Mouse (Mus musculus) kidney, embryonic 14.5 days (tissue): ENCODE data around the gene Smyd4. TPM values are rescaled to one million over a fixed set of nuclear protein-coding genes. Genes with fewer than 3 reads are reported as not detected.

ENCODE experiments used
- ATAC-seq: fragments of 200-750 bp; cut with Nextera tagmentation; 2 replicates; pipeline ENCODE4 v1.8.0; 2017; ENCODE audit warnings: moderate number of reproducible peaks, mild to moderate bottlenecking, moderate TSS enrichment, moderate library complexity; ENCODE audit not compliant: low FRiP score, low TSS enrichment
- H3K27ac ChIP-seq: fragments of 300-500 bp; sonication (generic); 2 replicates; pipeline ENCODE4 v1.5.1; 2014; ENCODE audit warnings: low read depth, mild to moderate bottlenecking, low read length, moderate library complexity, mixed read lengths
- H3K27me3 ChIP-seq: fragments of 300-500 bp; sonication (generic); 2 replicates; pipeline ENCODE4 v1.6.1; 2014; ENCODE audit warnings: mild to moderate bottlenecking, low read length; ENCODE audit not compliant: control insufficient read depth, insufficient read depth
- H3K36me3 ChIP-seq: fragments of 300-500 bp; sonication (generic); 2 replicates; pipeline ENCODE4 v1.6.1; 2014; ENCODE audit warnings: low read length, mixed read lengths; ENCODE audit not compliant: control insufficient read depth, insufficient read depth
- H3K4me1 ChIP-seq: fragments of 300-500 bp; sonication (generic); 2 replicates; pipeline ENCODE4 v1.6.1; 2014; ENCODE audit warnings: low read length, mixed read lengths; ENCODE audit not compliant: control insufficient read depth, insufficient read depth
- H3K4me2 ChIP-seq: fragments of 300-500 bp; sonication (generic); replicated peaks from 2 replicates; pipeline ENCODE4 v1.6.1; 2014; ENCODE audit warnings: low read depth, mild to moderate bottlenecking, low read length
- H3K4me3 ChIP-seq: fragments of 300-500 bp; sonication (generic); 2 replicates; pipeline ENCODE4 v1.5.1; 2014; ENCODE audit warnings: mild to moderate bottlenecking, low read length
- H3K9ac ChIP-seq: fragments of 300-500 bp; sonication (generic); 2 replicates; pipeline ENCODE4 v1.6.1; 2014; ENCODE audit warnings: low read depth, mild to moderate bottlenecking, low read length, moderate library complexity
- H3K9me3 ChIP-seq: fragments of 300-500 bp; sonication (generic); 2 replicates; pipeline ENCODE4 v1.6.1; 2016; ENCODE audit warnings: low read length; ENCODE audit not compliant: control insufficient read depth
- WGBS: fragments of 180-500 bp; shearing (Covaris S2); extraction: QIAGEN DNeasy Blood & Tissue Kit; methylation state at CpG from one replicate; pipeline ENCODE4 v1.1.7; 2014; 5-methylcytosine and 5-hydroxymethylcytosine counted together
- microRNA-seq: library from miRNA; unstranded; fragments of <30 nt; microRNA quantifications from one replicate; pipeline ENCODE4, GENCODE M21; 2016
- polyA plus RNA-seq: library from polyadenylated mRNA; unstranded; fragments of >200 nt; fragmentation: Nextera tagmentation; extraction: Ambion mirVana; gene quantifications from 2 replicates; pipeline ENCODE4 v1.2.1, GENCODE M21; 2014

Smyd4 gene
- polyA plus RNA-seq, 1 experiment from 2014 or later: 17.8 TPM

DNA sequence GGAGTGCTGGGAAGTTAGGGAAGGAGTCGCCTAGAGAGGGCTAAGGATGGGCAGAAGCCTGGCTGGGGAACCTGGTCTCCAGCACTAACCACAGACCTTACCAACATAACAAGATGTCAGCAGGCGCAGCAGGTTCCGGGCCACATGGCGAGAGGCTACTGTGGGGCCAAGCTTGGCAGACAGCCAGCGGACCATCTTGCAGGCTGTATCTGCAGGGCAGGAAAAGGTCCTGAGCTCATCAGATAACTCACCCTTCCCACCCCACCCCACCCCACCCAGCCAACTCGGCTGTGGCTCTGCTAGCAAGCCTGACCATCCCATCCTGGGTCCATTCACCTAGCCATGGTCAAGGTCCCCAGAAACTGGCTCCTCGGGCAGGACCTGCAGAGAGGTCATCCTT, 101.5 kb downstream of the Smyd4 start:
- Histone ChIP-seq H3K9me3 (no peaks in the 10 kb centered on the region), H3K4me3 (no peak overlapping the region), H3K9ac (no peak overlapping the region), H3K4me2 (no peak overlapping the region), H3K27me3 (no peaks in the 10 kb centered on the region), H3K4me1 (peaks cover 9% of the 10 kb centered on the region; the same call in 1 of the 2 replicates), H3K27ac (no peak overlapping the region), H3K36me3 (peaks cover 26% of the 10 kb centered on the region)
- 84% methylated on average over 7 of the region's 7 CpGs for WGBS
- ATAC-seq: no peak

GRCm38 (mm10) chr11:75450304-75450908, 102.2 kb downstream of the Smyd4 start:
- H3K9me3 ChIP-seq: no peaks in the 10 kb centered on the region
- H3K36me3 ChIP-seq: peaks cover 26% of the 10 kb centered on the region
- no peaks in the 10 kb centered on the region for H3K27me3 ChIP-seq
- H3K4me3 ChIP-seq: no peak overlapping the region
- H3K27ac ChIP-seq: no peak overlapping the region
- ATAC-seq: no peak
- no peak overlapping the region for H3K9ac ChIP-seq
- no peak overlapping the region for H3K4me2 ChIP-seq
- WGBS: 88% methylated on average over 8 of the region's 8 CpGs
- peaks cover 12% of the 10 kb centered on the region; the same call in 1 of the 2 replicates for H3K4me1 ChIP-seq

DNA sequence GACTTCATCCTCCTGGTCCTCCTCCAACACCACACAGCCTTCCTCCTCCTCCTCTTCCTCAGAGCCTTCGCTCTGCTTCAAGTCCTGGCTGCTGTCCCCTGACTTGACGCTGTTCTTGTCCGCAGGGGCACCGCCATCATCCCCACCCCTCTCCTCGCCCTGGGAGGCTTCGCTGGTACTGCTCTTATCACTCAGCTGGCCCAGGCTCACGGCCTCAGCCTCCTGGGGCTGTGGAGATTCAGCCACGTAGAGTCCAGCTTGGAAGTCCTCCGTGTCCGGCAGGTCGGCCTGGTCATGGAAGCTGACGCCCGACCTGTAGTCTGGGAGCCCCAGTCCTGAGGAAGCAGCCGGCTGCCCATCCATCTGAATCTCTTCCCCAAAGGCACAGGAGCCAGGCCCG, 102.7 kb downstream of the Smyd4 start:
- 85% methylated on average over 15 of the region's 15 CpGs for WGBS
- ATAC-seq: no peak

GRCm38 (mm10) chr11:75452081-75452480, 103.8 kb downstream of the Smyd4 start:
- Histone ChIP-seq H3K9ac (no peak overlapping the region), H3K4me2 (no peak overlapping the region), H3K36me3 (peaks cover 20% of the 10 kb centered on the region; the same call in 1 of the 2 replicates), H3K4me1 (peaks cover 12% of the 10 kb centered on the region; the same call in 1 of the 2 replicates), H3K9me3 (no peaks in the 10 kb centered on the region), H3K4me3 (no peak overlapping the region), H3K27me3 (no peaks in the 10 kb centered on the region), H3K27ac (no peak overlapping the region)
- 93% methylated on average over 8 of the region's 8 CpGs for WGBS
- ATAC-seq: no peak

More for the DNA sequence above, 102.7 kb downstream of the Smyd4 start:
- H3K4me1 ChIP-seq: peaks cover 12% of the 10 kb centered on the region; the same call in 1 of the 2 replicates
- no peaks in the 10 kb centered on the region for H3K9me3 ChIP-seq
- no peak overlapping the region for H3K27ac ChIP-seq
- H3K4me2 ChIP-seq: no peak overlapping the region
- H3K36me3 ChIP-seq: peaks cover 24% of the 10 kb centered on the region
- no peak overlapping the region for H3K4me3 ChIP-seq
- peak overlapping the region; percentile 18; the same call in 1 of the 2 replicates for H3K9ac ChIP-seq
- H3K27me3 ChIP-seq: no peaks in the 10 kb centered on the region

DNA sequence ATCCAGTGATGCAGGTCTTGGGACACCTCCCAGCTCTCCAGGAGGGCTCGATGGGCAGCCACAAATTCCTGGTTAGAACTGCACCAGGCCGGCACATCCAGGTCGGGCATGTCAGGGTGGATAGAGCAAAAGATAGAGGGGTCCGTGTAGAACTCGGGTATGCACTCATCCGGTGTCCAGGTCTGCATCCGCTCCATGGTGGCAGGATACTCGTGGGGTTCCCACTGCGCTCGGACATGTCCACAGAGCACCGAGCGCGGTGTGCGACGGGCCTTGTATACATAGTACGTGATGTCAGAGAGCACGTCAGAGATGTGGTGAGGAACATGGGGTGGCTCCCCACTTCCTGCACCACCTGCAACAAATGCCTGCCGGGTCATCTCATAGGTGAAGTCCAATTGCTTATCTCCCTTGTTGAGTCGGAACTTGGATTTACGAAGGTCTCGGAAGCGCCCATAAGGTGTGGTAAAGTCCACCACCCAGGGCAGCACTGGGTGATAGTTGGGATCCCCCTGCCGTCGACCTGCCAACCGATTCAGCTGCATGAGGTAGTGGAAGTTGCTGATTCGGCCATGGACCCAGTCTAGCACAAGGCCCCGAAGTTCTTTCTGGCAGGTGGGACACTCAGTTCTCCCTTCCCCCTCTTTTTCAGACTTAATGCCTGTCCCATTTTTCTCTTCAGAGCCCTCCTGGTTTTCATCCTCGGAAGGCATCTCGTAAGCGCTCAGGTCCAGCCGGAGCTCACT, 104.8 kb downstream of the Smyd4 start:
- Histone ChIP-seq H3K9me3 (no peaks in the 10 kb centered on the region), H3K36me3 (peaks cover 16% of the 10 kb centered on the region; the same call in 1 of the 2 replicates), H3K27ac (no peak overlapping the region), H3K4me3 (no peak overlapping the region), H3K4me1 (peaks cover 12% of the 10 kb centered on the region; the same call in 1 of the 2 replicates), H3K9ac (no peak overlapping the region), H3K4me2 (no peak overlapping the region), H3K27me3 (no peaks in the 10 kb centered on the region)
- 94% methylated on average over 31 of the region's 31 CpGs for WGBS
- no peak for ATAC-seq

- peak within 1 kb of the TSS; percentile 62 for H3K4me3 ChIP-seq
- no peaks in the 10 kb centered on the region for H3K9me3 ChIP-seq
- H3K4me1 ChIP-seq: peaks cover 12% of the 10 kb centered on the region; the same call in 1 of the 2 replicates
- H3K27ac ChIP-seq: peak within 1 kb of the TSS; percentile 33; the same call in 1 of the 2 replicates
- no peaks in the 10 kb centered on the region for H3K27me3 ChIP-seq
- 2% methylated on average over 56 of the region's 56 CpGs for WGBS
- peak; percentile 93 for ATAC-seq
- peaks cover 3% of the 10 kb centered on the region; the same call in 1 of the 2 replicates for H3K36me3 ChIP-seq
- peak within 1 kb of the TSS; percentile 95 for H3K4me2 ChIP-seq
- H3K9ac ChIP-seq: peak within 1 kb of the TSS; percentile 59
These were observed 106.0 kb downstream of the Smyd4 start, which contains the start of gene Wdr81 for GRCm38 (mm10) chr11:75453991-75454930. Gene Wdr81, minus strand, starts transcription at chr11:75454717.

Small RNA genes within 50 kb of the gene (microRNA-seq; reads per million reads assigned to microRNA genes)
- not detected for gene Gm47300

Other genes starting within 250 kb of the Smyd4 start
- 16.9 and 26.6 TPM in 2 replicates for gene Hic1, start 178.9 kb upstream of the Smyd4 start, polyA plus RNA-seq
- gene Ovca2, start 169.6 kb upstream of the Smyd4 start, polyA plus RNA-seq: 33.3 and 33.4 TPM in 2 replicates
- gene Dph1, start 157.2 kb upstream of the Smyd4 start, polyA plus RNA-seq: 25.7 and 29.2 TPM in 2 replicates
- 2.7 and 4.2 TPM in 2 replicates for gene Rtn4rl1, start 154.7 kb upstream of the Smyd4 start, polyA plus RNA-seq
- gene Rpa1, start 109 bp upstream of the Smyd4 start, polyA plus RNA-seq: 111 and 119 TPM in 2 replicates
- 118 and 120 TPM in 2 replicates for gene Serpinf1, start 74.3 kb downstream of the Smyd4 start, polyA plus RNA-seq
- 3.9 and 8.4 TPM in 2 replicates for gene Serpinf2, start 91.2 kb downstream of the Smyd4 start, polyA plus RNA-seq
- 2.8 and 4.8 TPM in 2 replicates for gene Wdr81, start 106.3 kb downstream of the Smyd4 start, polyA plus RNA-seq
- 20.7 and 21.0 TPM in 2 replicates for gene Tlcd2, start 113.3 kb downstream of the Smyd4 start, polyA plus RNA-seq
- 56.4 and 103 TPM in 2 replicates for gene Prpf8, start 138.4 kb downstream of the Smyd4 start, polyA plus RNA-seq
- gene Rilp, start 161.7 kb downstream of the Smyd4 start, polyA plus RNA-seq: 0.51 and 0.97 TPM in 2 replicates
- gene Scarf1, start 165.1 kb downstream of the Smyd4 start, polyA plus RNA-seq: 10.0 TPM in 2 replicates
- 3.5 and 6.0 TPM in 2 replicates for gene Slc43a2, start 183.3 kb downstream of the Smyd4 start, polyA plus RNA-seq
- 78.2 and 99.5 TPM in 2 replicates for gene Pitpna, start 239.7 kb downstream of the Smyd4 start, polyA plus RNA-seq